Mouse (Mus musculus) thymus, postnatal 25 days (tissue): Measurements from ENCODE around the gene Sbk2.

Experiments
- DNase-seq: peaks from one replicate; pipeline ENCODE4 v3.0.0; 2022

Gene Sbk2

GRCm38 (mm10) chr7:4920976-4921823, 43.0 kb downstream of the Sbk2 start:
- DNase-seq, result no peak

DNA sequence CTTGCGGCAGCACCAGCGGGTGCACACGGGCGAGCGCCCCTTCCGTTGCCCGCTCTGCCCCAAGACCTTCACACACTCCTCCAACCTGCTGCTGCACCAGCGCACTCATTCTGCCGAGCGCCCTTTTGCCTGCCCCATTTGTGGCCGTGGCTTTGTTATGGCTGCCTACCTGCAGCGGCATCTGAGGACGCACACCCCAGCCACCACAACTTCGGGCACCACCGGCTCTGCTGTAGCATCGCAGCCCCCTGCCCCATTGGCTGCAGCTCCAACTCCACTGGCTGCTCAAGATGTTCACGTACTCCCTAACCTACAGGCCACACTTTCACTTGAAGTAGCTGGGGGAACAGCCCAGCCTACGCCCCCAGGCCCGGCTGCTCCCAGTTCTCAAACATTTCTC, 43.7 kb downstream of the Sbk2 start:
- DNase-seq, result no peak

- DNase-seq, result no peak
These were observed 44.2 kb downstream of the Sbk2 start for GRCm38 (mm10) chr7:4919971-4920370.

DNA sequence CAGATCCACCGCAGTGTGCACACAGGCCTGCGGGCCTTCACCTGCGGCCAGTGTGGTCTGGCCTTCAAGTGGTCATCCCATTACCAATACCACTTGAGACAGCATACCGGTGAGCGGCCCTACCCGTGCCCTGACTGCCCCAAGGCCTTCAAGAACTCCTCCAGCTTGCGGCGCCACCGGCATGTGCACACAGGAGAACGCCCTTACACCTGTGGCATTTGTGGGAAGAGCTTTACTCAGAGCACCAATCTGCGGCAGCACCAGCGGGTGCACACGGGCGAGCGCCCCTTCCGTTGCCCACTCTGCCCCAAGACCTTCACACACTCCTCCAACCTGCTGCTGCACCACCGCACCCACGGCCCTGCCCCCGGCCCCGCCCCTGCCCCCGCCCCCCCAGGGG, 45.1 kb downstream of the Sbk2 start:
- DNase-seq, result no peak

DNA sequence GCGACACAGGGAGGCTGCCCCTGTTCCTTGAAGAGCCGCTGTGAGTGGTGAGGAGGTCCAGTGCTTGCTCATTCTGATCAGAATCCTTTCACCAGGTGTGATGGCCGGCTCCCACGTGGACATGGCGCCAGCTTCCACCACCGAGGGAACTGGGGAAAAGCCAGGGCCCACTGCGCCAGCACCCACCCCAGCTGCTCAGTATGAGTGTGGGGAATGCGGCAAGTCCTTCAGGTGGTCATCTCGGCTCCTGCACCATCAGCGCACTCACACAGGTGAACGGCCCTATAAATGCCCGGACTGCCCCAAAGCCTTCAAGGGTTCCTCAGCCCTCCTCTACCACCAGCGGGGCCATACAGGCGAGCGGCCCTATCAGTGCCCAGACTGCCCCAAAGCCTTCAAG, 45.5 kb downstream of the Sbk2 start:
- DNase-seq, result no peak

DNA sequence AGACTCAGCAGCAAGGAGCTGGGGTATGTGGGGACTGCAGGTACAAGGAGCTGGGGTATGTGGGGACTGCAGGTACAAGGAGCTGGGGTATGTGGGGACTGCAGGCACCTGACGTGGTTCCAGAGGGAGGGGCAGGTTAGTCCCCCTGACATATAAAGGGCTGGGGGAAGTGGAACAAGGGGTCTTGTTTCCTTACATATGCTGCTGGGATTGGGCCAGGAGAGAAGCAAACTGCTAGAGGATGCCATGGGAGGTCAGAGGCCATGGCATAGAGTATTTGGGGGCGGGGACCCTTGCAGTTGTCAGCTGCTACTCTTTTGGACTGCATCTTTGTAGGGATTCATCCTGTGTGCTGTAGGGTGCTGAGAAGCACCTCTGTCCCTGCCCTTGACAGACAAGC, 46.7 kb downstream of the Sbk2 start:
- no peak for DNase-seq

DNA sequence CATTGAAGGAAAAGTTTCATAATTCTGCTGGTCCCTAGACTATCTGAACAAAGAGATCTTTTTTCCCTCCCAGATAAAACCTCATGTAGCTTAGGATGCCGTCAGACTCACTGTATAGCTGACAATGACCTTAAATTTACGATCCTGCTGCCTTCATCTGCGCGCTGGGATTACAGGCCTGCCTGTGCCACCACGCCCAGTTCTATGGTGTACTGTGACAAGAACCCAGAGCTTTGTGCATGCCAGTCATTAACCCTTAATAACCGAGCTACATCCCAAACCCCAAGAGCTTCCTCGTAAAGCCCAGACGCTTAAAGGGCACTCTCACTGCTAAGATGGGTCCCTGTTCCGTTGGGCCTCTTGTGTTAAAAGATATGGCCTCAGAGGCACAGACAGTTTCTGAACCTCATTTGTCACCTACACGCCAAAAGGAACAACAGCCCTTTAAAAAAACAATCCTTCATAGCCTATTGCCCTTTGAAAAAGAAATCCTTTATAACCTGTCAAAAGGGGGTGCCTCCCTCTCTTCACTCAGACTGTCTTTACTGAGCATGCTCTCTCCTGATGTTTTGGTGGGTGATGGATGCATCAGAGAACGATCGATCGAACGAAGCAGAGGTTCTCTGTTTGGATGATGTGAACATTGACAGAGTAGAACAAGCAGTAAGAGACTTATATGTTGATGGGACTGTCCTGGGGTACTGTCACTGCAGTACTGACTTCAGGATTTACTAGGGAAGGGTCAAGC, 48.4 kb downstream of the Sbk2 start:
- peak; percentile 49 for DNase-seq

DNA sequence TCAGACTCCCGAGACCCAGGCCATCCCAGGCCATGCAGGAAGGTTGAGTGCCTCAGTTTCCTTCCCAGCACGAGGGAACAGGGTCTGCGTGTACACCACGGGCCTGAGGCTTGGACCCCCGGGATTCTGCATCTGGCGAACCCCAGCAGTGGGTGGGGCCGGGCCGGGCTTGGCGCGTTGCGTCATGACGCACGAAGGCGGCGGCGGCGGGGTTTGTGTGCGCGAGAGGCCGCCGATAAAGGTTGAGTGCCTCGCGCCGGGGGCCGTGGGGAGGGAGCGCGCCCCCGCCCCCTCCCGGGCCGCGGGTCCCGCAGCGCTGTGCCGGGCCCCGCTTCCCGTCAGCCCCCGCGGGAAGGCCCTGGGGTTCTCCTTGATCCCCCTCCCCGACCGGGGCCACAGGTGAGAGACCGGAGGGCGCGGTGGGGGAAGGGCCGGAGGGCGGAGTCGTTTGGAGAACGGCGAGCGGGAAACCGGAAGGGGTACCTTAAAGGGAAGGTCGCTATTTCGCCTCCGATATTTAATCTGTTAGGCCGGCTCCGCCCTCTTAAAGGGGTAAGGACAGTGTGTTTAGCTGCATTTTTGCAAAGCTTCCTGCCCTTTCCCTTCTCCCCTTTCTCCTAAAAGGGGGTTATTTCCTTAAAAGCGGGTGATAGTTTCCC, 49.1 kb downstream of the Sbk2 start, which contains the start of gene Zfp628:
Zfp628 (plus strand) TSS at position 211 of the 659 bp plus-strand sequence.
- peak; percentile 95 for DNase-seq

GRCm38 (mm10) chr7:4912248-4912647, 52.0 kb downstream of the Sbk2 start:
- DNase-seq, result no peak

GRCm38 (mm10) chr7:4911561-4911960, 52.6 kb downstream of the Sbk2 start:
- DNase-seq, result peak; percentile 58

GRCm38 (mm10) chr7:4906466-4906950, 57.7 kb downstream of the Sbk2 start, which contains the start of gene Gm36210:
Gm36210 (minus strand) TSS chr7:4906516.
- DNase-seq, result no peak

DNA sequence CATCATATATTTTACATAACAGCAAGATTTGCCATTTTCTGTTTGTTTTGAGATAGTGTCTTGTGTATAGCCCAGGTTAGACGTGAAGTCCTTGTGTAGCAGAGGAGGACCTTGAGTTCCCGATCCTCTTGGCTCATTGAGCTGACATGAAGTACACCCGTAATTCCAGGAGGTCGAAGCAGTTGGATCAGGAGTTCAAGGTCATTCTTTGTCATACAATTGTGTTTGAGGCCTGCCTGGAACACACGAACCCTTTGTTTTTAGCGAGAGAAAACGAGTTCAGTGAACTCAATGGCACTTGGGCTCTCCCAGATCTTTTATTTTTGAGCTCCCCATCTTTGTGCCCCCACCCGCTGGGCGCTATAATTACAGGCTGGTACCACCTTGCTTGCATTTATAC, 61.8 kb downstream of the Sbk2 start:
- no peak for DNase-seq

GRCm38 (mm10) chr7:4901171-4901570, 63.0 kb downstream of the Sbk2 start:
- peak; percentile 48 for DNase-seq

GRCm38 (mm10) chr7:4900523-4900851, 63.7 kb downstream of the Sbk2 start:
- no peak for DNase-seq

- no peak for DNase-seq
These were observed 64.3 kb downstream of the Sbk2 start for GRCm38 (mm10) chr7:4899649-4900522.

DNA sequence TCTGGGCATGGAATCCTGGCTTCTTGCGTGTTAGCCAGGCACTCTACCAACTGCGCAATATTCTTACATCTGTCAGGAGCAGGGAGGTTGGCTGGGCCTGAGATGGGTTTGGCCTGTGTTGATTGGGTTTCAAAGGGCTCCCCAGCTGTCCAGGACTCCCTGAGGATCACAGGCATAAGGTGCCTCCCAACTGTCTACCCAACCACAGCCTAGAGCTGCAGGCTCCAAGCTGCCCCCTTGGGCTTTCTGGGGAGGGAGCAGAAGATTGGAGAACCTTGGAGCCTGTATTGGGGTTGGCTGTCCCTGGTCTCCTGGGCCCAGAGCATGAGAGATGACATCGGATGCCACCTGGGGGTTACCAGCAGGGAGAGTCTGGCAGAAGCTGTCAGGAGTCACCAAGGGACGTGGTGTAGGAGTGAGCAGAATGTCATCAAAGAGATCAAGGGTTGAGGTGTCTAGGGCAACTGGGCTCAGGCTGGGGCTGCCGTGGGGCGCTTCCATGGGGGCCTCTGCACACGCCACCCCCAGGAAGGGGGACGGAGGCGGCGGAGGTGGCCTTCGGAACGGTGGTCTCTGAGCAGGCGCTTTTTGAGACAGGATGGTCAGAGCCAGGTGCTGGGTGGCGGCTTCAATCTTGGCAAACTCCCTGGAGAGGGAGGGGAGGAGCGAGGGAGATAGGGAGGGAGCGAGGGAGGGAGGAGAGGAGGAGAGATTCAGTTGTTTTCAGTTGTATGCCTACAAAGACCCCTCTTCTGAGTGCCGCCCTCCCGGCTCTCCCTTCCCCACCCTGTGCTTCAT, 65.2 kb downstream of the Sbk2 start:
- no peak for DNase-seq

DNA sequence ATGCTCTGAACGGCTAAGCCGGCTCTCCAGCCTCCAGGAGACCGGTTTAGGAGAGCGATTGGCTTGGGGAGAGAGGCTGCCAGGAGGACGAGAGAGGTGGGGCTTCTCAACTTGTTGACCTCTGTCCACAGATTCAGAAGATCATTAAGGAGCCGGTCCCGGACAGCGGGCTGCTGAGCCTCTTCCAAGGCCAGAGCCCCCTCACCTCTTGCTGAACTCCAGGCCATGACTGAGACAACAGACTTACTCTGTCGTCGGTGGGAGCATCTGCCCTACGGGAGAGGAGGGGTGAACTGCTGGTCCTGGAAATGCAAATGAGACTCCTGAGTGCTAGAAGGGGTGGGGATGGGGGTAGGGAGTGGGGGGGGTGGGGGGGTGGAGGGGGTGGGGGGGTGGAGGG, 69.0 kb downstream of the Sbk2 start:
- DNase-seq, result no peak
